Mouse (Mus musculus) lung, adult 2 months (tissue): ENCODE data around the gene Bcas3.

Experiments
- CTCF ChIP-seq: fragments of 200-500 bp; IDR thresholded peaks from 2 replicates; pipeline ENCODE4 v1.5.1; 2011; ENCODE audit warnings: mild to moderate bottlenecking, low read length, control low read depth; ENCODE audit not compliant: insufficient read depth
- POLR2A ChIP-seq: fragments of 200-500 bp; IDR thresholded peaks from 2 replicates; pipeline ENCODE4 v1.6.1; 2011; ENCODE audit warnings: low read depth, mild to moderate bottlenecking, control low read depth, low read length, borderline replicate concordance; ENCODE audit errors: extremely low read depth

GRCm38 (mm10) chr11:85310713-85311574 lies 42.0 kb upstream of the Bcas3 start, which contains the start of gene Ppm1d:
- TF ChIP-seq CTCF (no peak), POLR2A (peak; percentile 69; the same call in 1 of the 2 replicates)
